ENCODE assay signal across 26 mouse cellular contexts in genomic region chr7:62423210-62423609, GRCm38 (mm10). TPM values are rescaled to one million over a fixed set of nuclear protein-coding genes. Genes with fewer than 3 reads are reported as not detected.
A peak's percentile ranks its signal among the peaks of the same experiment; 100 is the strongest.
DNase-seq lines count a peak whose midpoint lies in the region; ATAC-seq and TF ChIP-seq lines count a peak whose summit lies in the region.
"Had no signal": no experiment of that assay in that cellular context is flagged by ENCODE, and none has a peak within 500 bp of the region (broad histone marks: within the 10 kb centered on the region; RNA-seq: fewer than 3 reads in every experiment).

No protein-coding gene starts in this region.

- 22% methylated on average over 4 of the region's 4 CpGs for WGBS in forebrain, embryonic 11.5 days
- WGBS in forebrain, postnatal 0 days: 32% methylated on average over 4 of the region's 4 CpGs
- 40% methylated on average over 4 of the region's 4 CpGs for WGBS in forebrain, embryonic 14.5 days
- 30% methylated on average over 4 of the region's 4 CpGs for WGBS in midbrain, embryonic 13.5 days
- 43% methylated on average over 4 of the region's 4 CpGs for WGBS in lung, postnatal 0 days

- peak overlapping the region; percentile 34 for H3K4me2 ChIP-seq in forebrain, embryonic 11.5 days (ENCODE audit: low read depth, low read length, severe bottlenecking)
- H3K4me2 ChIP-seq in forebrain, postnatal 0 days (ENCODE audit: low read depth): no peak overlapping the region
- H3K4me2 ChIP-seq in forebrain, embryonic 14.5 days (ENCODE audit: low read length): peak overlapping the region; percentile 37
- peak overlapping the region; percentile 40 for H3K4me2 ChIP-seq in midbrain, embryonic 13.5 days (replicated peaks)
- no peak overlapping the region for H3K4me2 ChIP-seq in lung, postnatal 0 days (replicated peaks; ENCODE audit: low read depth, low read length)
- H3K4me2 ChIP-seq: embryonic facial prominence, embryonic 13.5 days; limb, embryonic 13.5 days; lung, embryonic 15.5 days had no signal

- no peak for TF ChIP-seq CTCF in forebrain, postnatal 0 days (IDR thresholded peaks at IDR 0.05; ENCODE audit: low read depth)
- TF ChIP-seq CTCF in lung, postnatal 0 days (IDR thresholded peaks at IDR 0.05): no peak

- H3K4me3 ChIP-seq in forebrain, embryonic 11.5 days (ENCODE audit: low read depth, low read length): peak overlapping the region; percentile 35
- H3K4me3 ChIP-seq in forebrain, postnatal 0 days (ENCODE audit: low read depth, low read length): no peak overlapping the region
- peak overlapping the region; percentile 19; the same call in 1 of the 2 replicates for H3K4me3 ChIP-seq in forebrain, embryonic 14.5 days (ENCODE audit: low read depth, low read length)
- peak overlapping the region; percentile 31 for H3K4me3 ChIP-seq in midbrain, embryonic 13.5 days (replicated peaks)
- H3K4me3 ChIP-seq in lung, postnatal 0 days (ENCODE audit: low read depth, low read length): no peak overlapping the region
- H3K4me3 ChIP-seq: embryonic facial prominence, embryonic 13.5 days; heart, adult 2 months; limb, embryonic 13.5 days; lung, embryonic 15.5 days had no signal

- ATAC-seq in forebrain, embryonic 11.5 days (replicated peaks; ENCODE audit: low FRiP score): peak; percentile 70
- no peak for ATAC-seq in forebrain, postnatal 0 days
- ATAC-seq in forebrain, embryonic 14.5 days: peak; percentile 3; the same call in 1 of the 2 replicates
- peak; percentile 26 for ATAC-seq in midbrain, embryonic 13.5 days
- no peak for ATAC-seq in lung, postnatal 0 days
- ATAC-seq: activated CD4-positive, CD25-positive, alpha-beta regulatory T cell, adult 4 months had no signal

- no peak for TF ChIP-seq EP300 in lung, postnatal 0 days (IDR thresholded peaks at IDR 0.05)

- no peaks in the 10 kb centered on the region for H3K27me3 ChIP-seq in forebrain, embryonic 11.5 days (ENCODE audit: control insufficient read depth, insufficient read depth, low read length)
- no peaks in the 10 kb centered on the region for H3K27me3 ChIP-seq in forebrain, postnatal 0 days (ENCODE audit: insufficient read depth, low read length)
- no peaks in the 10 kb centered on the region for H3K27me3 ChIP-seq in forebrain, embryonic 14.5 days (replicated peaks; ENCODE audit: control insufficient read depth, insufficient read depth, low read length)
- H3K27me3 ChIP-seq in midbrain, embryonic 13.5 days: no peaks in the 10 kb centered on the region
- H3K27me3 ChIP-seq in lung, postnatal 0 days (replicated peaks; ENCODE audit: insufficient read depth, low read length): no peaks in the 10 kb centered on the region

- H3K9me3 ChIP-seq in forebrain, embryonic 11.5 days (ENCODE audit: control insufficient read depth, low read length): no peaks in the 10 kb centered on the region; the same call in 1 of the 2 replicates
- H3K9me3 ChIP-seq in forebrain, postnatal 0 days (ENCODE audit: low read length): peaks cover 7% of the 10 kb centered on the region; the same call in 1 of the 2 replicates
- H3K9me3 ChIP-seq in forebrain, embryonic 14.5 days (replicated peaks; ENCODE audit: control insufficient read depth, low read length): no peaks in the 10 kb centered on the region
- H3K9me3 ChIP-seq in midbrain, embryonic 13.5 days: peaks cover 12% of the 10 kb centered on the region; the same call in 1 of the 2 replicates
- H3K9me3 ChIP-seq in lung, postnatal 0 days (ENCODE audit: low read length): no peaks in the 10 kb centered on the region; the same call in 1 of the 2 replicates
- H3K9me3 ChIP-seq: G1E; lung, embryonic 15.5 days had no signal

- peak overlapping the region; percentile 49; the same call in 1 of the 2 replicates for H3K9ac ChIP-seq in forebrain, embryonic 11.5 days (ENCODE audit: low read length)
- no peak overlapping the region for H3K9ac ChIP-seq in forebrain, postnatal 0 days
- H3K9ac ChIP-seq in forebrain, embryonic 14.5 days (ENCODE audit: low read length): peak overlapping the region; percentile 30; the same call in 1 of the 2 replicates
- peak overlapping the region; percentile 41 for H3K9ac ChIP-seq in midbrain, embryonic 13.5 days (replicated peaks)
- H3K9ac ChIP-seq in lung, postnatal 0 days (replicated peaks; ENCODE audit: low read depth): no peak overlapping the region
- H3K9ac ChIP-seq: embryonic facial prominence, embryonic 13.5 days; limb, embryonic 13.5 days; liver, embryonic 14.5 days; lung, embryonic 15.5 days had no signal

- H3K36me3 ChIP-seq in forebrain, embryonic 11.5 days (ENCODE audit: control insufficient read depth, insufficient read depth, low read length): no peaks in the 10 kb centered on the region
- no peaks in the 10 kb centered on the region for H3K36me3 ChIP-seq in forebrain, postnatal 0 days (ENCODE audit: insufficient read depth)
- H3K36me3 ChIP-seq in forebrain, embryonic 14.5 days (ENCODE audit: control insufficient read depth, insufficient read depth, low read length): no peaks in the 10 kb centered on the region
- no peaks in the 10 kb centered on the region for H3K36me3 ChIP-seq in midbrain, embryonic 13.5 days
- no peaks in the 10 kb centered on the region for H3K36me3 ChIP-seq in lung, postnatal 0 days (ENCODE audit: insufficient read depth, low read length)
- H3K36me3 ChIP-seq: embryonic facial prominence, embryonic 13.5 days; limb, embryonic 13.5 days; lung, embryonic 15.5 days had no signal

- DNase-seq in forebrain, embryonic 11.5 days (ENCODE audit: low spot score): peak; percentile 59
- DNase-seq in forebrain, postnatal 0 days: no peak
- DNase-seq in embryo, embryonic 10.5 days (ENCODE audit: low spot score): peak; percentile 74
- DNase-seq in forebrain, embryonic 14.5 days (ENCODE audit: low spot score): peak; percentile 46
- no peak for DNase-seq in ovary, postnatal 14 days (ENCODE audit: low spot score)
- DNase-seq in lung, postnatal 0 days (ENCODE audit: low spot score): no peak
- no peak for DNase-seq in ovary, postnatal 10 days (ENCODE audit: low spot score)
- DNase-seq: adrenal gland, postnatal 10 days; cerebellum, adult 11 months; cerebellum, postnatal 14 days; gastrocnemius, postnatal 14 days; heart, adult 2 months; heart, postnatal 36 days; right cerebral cortex, postnatal 4 days; thymus, postnatal 14 days had no signal

- H3K27ac ChIP-seq in forebrain, embryonic 11.5 days (ENCODE audit: low read depth, low read length): peak overlapping the region; percentile 85
- H3K27ac ChIP-seq in forebrain, postnatal 0 days (ENCODE audit: low read depth, low read length): no peak overlapping the region
- H3K27ac ChIP-seq in forebrain, embryonic 14.5 days (ENCODE audit: low read depth, low read length): peak overlapping the region; percentile 53
- H3K27ac ChIP-seq in midbrain, embryonic 13.5 days: peak overlapping the region; percentile 80
- no peak overlapping the region for H3K27ac ChIP-seq in lung, postnatal 0 days (ENCODE audit: low read length)
- H3K27ac ChIP-seq: embryonic facial prominence, embryonic 13.5 days; heart, adult 2 months; limb, embryonic 13.5 days; liver, embryonic 14.5 days; lung, embryonic 15.5 days; macrophage had no signal

- H3K4me1 ChIP-seq in forebrain, embryonic 11.5 days (replicated peaks; ENCODE audit: control insufficient read depth, insufficient read depth, low read length): no peaks in the 10 kb centered on the region
- H3K4me1 ChIP-seq in forebrain, postnatal 0 days (ENCODE audit: insufficient read depth): no peaks in the 10 kb centered on the region
- no peaks in the 10 kb centered on the region for H3K4me1 ChIP-seq in forebrain, embryonic 14.5 days (ENCODE audit: control insufficient read depth, insufficient read depth, low read length)
- peaks cover 3% of the 10 kb centered on the region for H3K4me1 ChIP-seq in midbrain, embryonic 13.5 days (replicated peaks)
- H3K4me1 ChIP-seq in lung, postnatal 0 days (ENCODE audit: insufficient read depth, low read depth, low read length): no peaks in the 10 kb centered on the region; the same call in 1 of the 2 replicates

RNA-seq across cellular contexts. Expression of gene Mkrn3, which starts 3.3 kb away (rescaled TPM):
- 19.3 and 20.7 TPM in 2 replicates for polyA plus RNA-seq in forebrain, embryonic 11.5 days (2014; fragmentation: Nextera tagmentation; extraction: Ambion mirVana)
- 31.2 and 39.7 TPM in 2 replicates for total RNA-seq in forebrain, postnatal 0 days (2014; rRNA removed)
- polyA plus RNA-seq in forebrain, postnatal 0 days (2015; fragmentation: Nextera tagmentation; extraction: Ambion mirVana): 19.8 and 23.6 TPM in 2 replicates
- polyA plus RNA-seq in forebrain, embryonic 14.5 days (2014; fragmentation: Nextera tagmentation; extraction: Ambion mirVana): 20.0 and 23.7 TPM in 2 replicates
- 23.5 and 26.4 TPM in 2 replicates for polyA plus RNA-seq in midbrain, embryonic 13.5 days (2015; fragmentation: Nextera tagmentation; extraction: Ambion mirVana)
- polyA plus RNA-seq in lung, postnatal 0 days (2015; fragmentation: Nextera tagmentation; extraction: Ambion mirVana): 2.2 and 2.8 TPM in 2 replicates
- total RNA-seq: monocyte, adult 5-6 weeks; neutrophil, adult 5-6 weeks had no signal

RNA-seq across cellular contexts. Expression of gene Peg12, which starts 41.1 kb away (rescaled TPM):
- polyA plus RNA-seq in forebrain, embryonic 11.5 days (2014; fragmentation: Nextera tagmentation; extraction: Ambion mirVana): 105 and 108 TPM in 2 replicates
- 4.2 and 5.7 TPM in 2 replicates for total RNA-seq in forebrain, postnatal 0 days (2014; rRNA removed)
- 6.5 and 6.9 TPM in 2 replicates for polyA plus RNA-seq in forebrain, postnatal 0 days (2015; fragmentation: Nextera tagmentation; extraction: Ambion mirVana)
- polyA plus RNA-seq in forebrain, embryonic 14.5 days (2014; fragmentation: Nextera tagmentation; extraction: Ambion mirVana): 18.9 and 25.5 TPM in 2 replicates
- polyA plus RNA-seq in midbrain, embryonic 13.5 days (2015; fragmentation: Nextera tagmentation; extraction: Ambion mirVana): 33.4 and 38.8 TPM in 2 replicates
- polyA plus RNA-seq in lung, postnatal 0 days (2015; fragmentation: Nextera tagmentation; extraction: Ambion mirVana): 10.2 and 10.6 TPM in 2 replicates
- total RNA-seq: neutrophil, adult 5-6 weeks had no signal
- polyA plus RNA-seq: G1E had no signal

RNA-seq across cellular contexts. Expression of gene Magel2, which starts 46.4 kb away (rescaled TPM):
- 12.5 and 13.9 TPM in 2 replicates for polyA plus RNA-seq in forebrain, embryonic 11.5 days (2014; fragmentation: Nextera tagmentation; extraction: Ambion mirVana)
- total RNA-seq in forebrain, postnatal 0 days (2014; rRNA removed): 8.7 and 21.4 TPM in 2 replicates
- 4.1 and 8.6 TPM in 2 replicates for polyA plus RNA-seq in forebrain, postnatal 0 days (2015; fragmentation: Nextera tagmentation; extraction: Ambion mirVana)
- polyA plus RNA-seq in forebrain, embryonic 14.5 days (2014; fragmentation: Nextera tagmentation; extraction: Ambion mirVana): 11.8 and 14.0 TPM in 2 replicates
- polyA plus RNA-seq in midbrain, embryonic 13.5 days (2015; fragmentation: Nextera tagmentation; extraction: Ambion mirVana): 26.8 and 29.6 TPM in 2 replicates
- polyA plus RNA-seq in lung, postnatal 0 days (2015; fragmentation: Nextera tagmentation; extraction: Ambion mirVana): 0.30 and 0.33 TPM in 2 replicates
- total RNA-seq: heart, adult 2 months; heart, postnatal 36 days; monocyte, adult 5-6 weeks; neutrophil, adult 5-6 weeks had no signal
- polyA plus RNA-seq: activated CD4-positive, CD25-positive, alpha-beta regulatory T cell, adult 4 months; G1E; large intestine, adult 2 months; macrophage had no signal

Comparison
In these comparisons a context has a peak if more than half of its experiments do, and no peak if none do; other contexts are left out.
1. ATAC-seq: peak in forebrain, embryonic 11.5 days (single experiment), forebrain, embryonic 14.5 days (single experiment) and midbrain, embryonic 13.5 days (single experiment); none in forebrain, postnatal 0 days (single experiment) and lung, postnatal 0 days (single experiment).
2. DNase-seq: peak in forebrain, embryonic 11.5 days (single experiment), embryo, embryonic 10.5 days (single experiment) and forebrain, embryonic 14.5 days (single experiment); none in forebrain, postnatal 0 days (single experiment), ovary, postnatal 14 days (single experiment), lung, postnatal 0 days (single experiment) and ovary, postnatal 10 days (single experiment).
3. H3K27ac ChIP-seq: peak in forebrain, embryonic 11.5 days (single experiment), forebrain, embryonic 14.5 days (single experiment) and midbrain, embryonic 13.5 days (single experiment); none in forebrain, postnatal 0 days (single experiment) and lung, postnatal 0 days (single experiment).
4. H3K4me2 ChIP-seq: peak in forebrain, embryonic 11.5 days (single experiment), forebrain, embryonic 14.5 days (single experiment) and midbrain, embryonic 13.5 days (single experiment); none in forebrain, postnatal 0 days (single experiment) and lung, postnatal 0 days (single experiment).
5. H3K4me3 ChIP-seq: peak in forebrain, embryonic 11.5 days (single experiment), forebrain, embryonic 14.5 days (single experiment) and midbrain, embryonic 13.5 days (single experiment); none in forebrain, postnatal 0 days (single experiment) and lung, postnatal 0 days (single experiment).
6. H3K9ac ChIP-seq: peak in forebrain, embryonic 11.5 days (single experiment), forebrain, embryonic 14.5 days (single experiment) and midbrain, embryonic 13.5 days (single experiment); none in forebrain, postnatal 0 days (single experiment) and lung, postnatal 0 days (single experiment).